Mouse (Mus musculus) heart, postnatal 25 days (tissue): ENCODE results near the gene Phf8. TPM values are rescaled to one million over a fixed set of nuclear protein-coding genes. Genes with fewer than 3 reads are reported as not detected.

ENCODE experiments used
- total RNA-seq, 2 experiments: library from RNA; stranded (reverse); gene quantifications; 2 replicates each; pipeline ENCODE4 v1.2.3; 2021

Phf8 gene
- total RNA-seq, 2 experiments from 2014 or later: 16.4 TPM

Other genes with a start within 250 kb of the Phf8 start
- 10 to 100 TPM; 13.1 to 13.9 TPM for gene Fam120c, start 176.5 kb upstream of the Phf8 start, total RNA-seq